Mouse (Mus musculus): ENCODE measurements at regions not wholly inside any gene's neighbourhood (a gene's known extent, or its start where the extent isn't known, plus 50 kb on each side); places are given as distances from the start of the nearest gene placed in this dataset.

DNA sequence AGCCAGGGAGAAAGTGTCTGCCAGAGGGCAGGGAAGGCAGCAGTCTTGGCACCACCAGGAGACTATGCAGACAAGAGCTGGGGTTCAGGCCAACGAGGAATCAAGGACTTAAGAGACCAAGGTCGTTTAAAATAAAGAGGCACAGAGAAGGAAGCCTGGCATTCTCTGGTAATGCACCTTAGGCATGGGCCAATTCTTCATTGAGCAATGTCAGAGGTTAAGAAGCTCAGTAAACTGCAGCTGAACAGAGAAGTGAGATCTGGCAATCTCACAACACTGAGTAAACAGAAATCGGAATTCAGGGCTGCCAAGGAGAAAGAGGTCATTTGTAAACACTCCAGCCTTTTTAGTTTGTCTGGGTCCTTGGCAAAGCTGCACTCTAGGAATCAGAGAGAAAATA is 572.2 kb downstream of the Epha4 start:
- H3K9me3 ChIP-seq (replicated peaks; ENCODE audit: control insufficient read depth, low read length, poor library complexity, severe bottlenecking), result no peaks in the 10 kb centered on the region
- WGBS, result 43% methylated on average over 3 of the region's 3 CpGs

DNA sequence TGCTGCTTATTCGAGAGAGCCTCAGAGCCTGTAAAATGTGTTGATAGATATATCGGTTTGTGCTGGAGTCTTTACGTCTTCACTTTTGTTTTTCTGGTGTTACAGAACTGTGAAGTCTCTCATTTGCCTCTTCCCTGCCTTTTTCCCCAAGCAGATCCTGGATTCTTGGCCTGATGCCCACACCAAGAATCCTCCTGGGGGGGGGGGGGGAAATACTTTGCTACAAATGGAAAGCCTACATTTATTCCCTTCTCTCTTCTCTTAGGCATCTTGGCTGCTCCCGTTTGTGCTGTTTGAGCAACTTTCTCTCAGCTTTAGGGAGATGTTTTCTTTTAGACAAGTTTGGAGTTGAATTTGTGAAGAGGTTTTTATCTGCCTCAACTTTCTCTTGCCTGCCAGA is 570.8 kb downstream of the Epha4 start:
- no peaks in the 10 kb centered on the region for H3K36me3 ChIP-seq (ENCODE audit: control insufficient read depth, insufficient read depth, low read length)
- H3K27me3 ChIP-seq (ENCODE audit: control insufficient read depth, insufficient read depth, low read depth, low read length), result no peaks in the 10 kb centered on the region
- H3K27ac ChIP-seq (ENCODE audit: low read length), result no peak overlapping the region
- H3K4me1 ChIP-seq (ENCODE audit: control insufficient read depth, insufficient read depth, low read length), result no peaks in the 10 kb centered on the region
- no peak overlapping the region for H3K4me3 ChIP-seq (ENCODE audit: low read depth, low read length)
- no peak for ATAC-seq
- H3K4me2 ChIP-seq (ENCODE audit: low read length), result no peak overlapping the region
- no peaks in the 10 kb centered on the region for H3K9me3 ChIP-seq (replicated peaks; ENCODE audit: control insufficient read depth, low read length, poor library complexity, severe bottlenecking)
- WGBS, result 93% methylated on average over 4 of the region's 4 CpGs
- H3K9ac ChIP-seq (ENCODE audit: low read depth, low read length), result no peak overlapping the region

More for the DNA sequence above, 572.2 kb downstream of the Epha4 start:
- no peak overlapping the region for H3K4me2 ChIP-seq (ENCODE audit: low read length)
- no peaks in the 10 kb centered on the region for H3K36me3 ChIP-seq (ENCODE audit: control insufficient read depth, insufficient read depth, low read length)
- ATAC-seq, result 0 out of 2 replicates have a peak, but pooled peaks have one; percentile 14
- H3K9ac ChIP-seq (ENCODE audit: low read depth, low read length), result no peak overlapping the region
- H3K27ac ChIP-seq (ENCODE audit: low read length), result no peak overlapping the region
- H3K4me1 ChIP-seq (ENCODE audit: control insufficient read depth, insufficient read depth, low read length), result no peaks in the 10 kb centered on the region
- H3K27me3 ChIP-seq (ENCODE audit: control insufficient read depth, insufficient read depth, low read depth, low read length), result no peaks in the 10 kb centered on the region
- H3K4me3 ChIP-seq (ENCODE audit: low read depth, low read length), result no peak overlapping the region

GRCm38 (mm10) chr1:76955031-76955430 is 559.9 kb downstream of the Epha4 start:
- ATAC-seq, result no peak
- no peak overlapping the region for H3K27ac ChIP-seq (ENCODE audit: low read length)
- H3K4me3 ChIP-seq (ENCODE audit: low read depth, low read length), result no peak overlapping the region
- H3K4me1 ChIP-seq (ENCODE audit: control insufficient read depth, insufficient read depth, low read length), result no peaks in the 10 kb centered on the region
- H3K9ac ChIP-seq (ENCODE audit: low read depth, low read length), result no peak overlapping the region
- H3K36me3 ChIP-seq (ENCODE audit: control insufficient read depth, insufficient read depth, low read length), result no peaks in the 10 kb centered on the region
- no peaks in the 10 kb centered on the region for H3K9me3 ChIP-seq (replicated peaks; ENCODE audit: control insufficient read depth, low read length, poor library complexity, severe bottlenecking)
- no peak overlapping the region for H3K4me2 ChIP-seq (ENCODE audit: low read length)
- no peaks in the 10 kb centered on the region for H3K27me3 ChIP-seq (ENCODE audit: control insufficient read depth, insufficient read depth, low read depth, low read length)

DNA sequence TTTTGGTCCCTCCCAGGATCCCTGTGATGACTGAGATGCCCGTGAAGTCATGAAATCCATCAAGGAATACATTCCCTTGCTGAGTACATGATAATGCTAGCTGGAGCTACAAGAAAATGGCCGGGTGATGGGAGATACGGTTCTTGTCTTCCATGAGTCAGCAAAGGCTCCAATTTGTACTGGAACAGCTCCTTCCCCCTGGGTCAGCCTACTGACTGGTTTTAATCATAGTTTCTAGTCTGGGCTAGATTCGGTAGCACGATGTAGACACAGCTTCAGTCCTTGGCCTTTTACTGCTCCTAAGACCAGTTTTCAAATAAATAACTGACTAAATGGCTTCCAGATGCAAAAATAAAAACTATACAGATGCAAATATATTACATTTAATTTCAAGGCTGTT is 557.5 kb downstream of the Epha4 start:
- ATAC-seq, result no peak
- whole genome bisulfite sequencing, result 88% methylated on average over 5 of the region's 5 CpGs

GRCm38 (mm10) chr1:76958706-76959105 is 556.2 kb downstream of the Epha4 start:
- WGBS, result 80% methylated on average over 4 of the region's 4 CpGs
- ATAC-seq, result no peak
- Histone ChIP-seq H3K27ac (ENCODE audit: low read length) (no peak overlapping the region), H3K36me3 (ENCODE audit: control insufficient read depth, insufficient read depth, low read length) (no peaks in the 10 kb centered on the region), H3K27me3 (ENCODE audit: control insufficient read depth, insufficient read depth, low read depth, low read length) (no peaks in the 10 kb centered on the region), H3K4me1 (ENCODE audit: control insufficient read depth, insufficient read depth, low read length) (no peaks in the 10 kb centered on the region), H3K9me3 (replicated peaks; ENCODE audit: control insufficient read depth, low read length, poor library complexity, severe bottlenecking) (no peaks in the 10 kb centered on the region), H3K4me3 (ENCODE audit: low read depth, low read length) (no peak overlapping the region), H3K4me2 (ENCODE audit: low read length) (no peak overlapping the region), H3K9ac (ENCODE audit: low read depth, low read length) (no peak overlapping the region)

More for the DNA sequence above, 557.5 kb downstream of the Epha4 start:
- no peak overlapping the region for H3K27ac ChIP-seq (ENCODE audit: low read length)
- no peaks in the 10 kb centered on the region for H3K27me3 ChIP-seq (ENCODE audit: control insufficient read depth, insufficient read depth, low read depth, low read length)
- H3K9ac ChIP-seq (ENCODE audit: low read depth, low read length), result no peak overlapping the region
- H3K4me2 ChIP-seq (ENCODE audit: low read length), result no peak overlapping the region
- no peaks in the 10 kb centered on the region for H3K36me3 ChIP-seq (ENCODE audit: control insufficient read depth, insufficient read depth, low read length)
- no peaks in the 10 kb centered on the region for H3K9me3 ChIP-seq (replicated peaks; ENCODE audit: control insufficient read depth, low read length, poor library complexity, severe bottlenecking)
- H3K4me1 ChIP-seq (ENCODE audit: control insufficient read depth, insufficient read depth, low read length), result no peaks in the 10 kb centered on the region
- no peak overlapping the region for H3K4me3 ChIP-seq (ENCODE audit: low read depth, low read length)

DNA sequence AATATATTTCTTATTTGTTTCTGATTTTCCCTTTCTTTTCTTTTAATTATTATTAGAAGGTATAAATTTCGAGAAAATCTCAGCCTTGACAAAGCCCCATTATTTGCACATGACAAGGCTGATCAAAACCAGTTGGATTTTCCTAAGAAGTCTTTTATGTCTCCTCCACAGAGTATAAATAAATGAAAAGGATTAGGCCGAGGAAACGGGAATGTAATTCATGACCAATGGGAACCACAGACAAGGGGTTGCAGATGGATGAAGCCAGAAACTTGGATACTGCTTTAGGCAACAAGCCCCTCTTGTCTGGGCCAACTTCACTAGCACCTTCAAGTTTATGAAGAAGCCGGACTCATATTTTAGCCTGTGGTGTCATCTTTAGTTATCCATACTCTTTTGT is 542.4 kb downstream of the Epha4 start:
- H3K4me3 ChIP-seq (ENCODE audit: low read depth, low read length), result no peak overlapping the region
- 25% methylated on average over 4 of the region's 4 CpGs for WGBS
- no peak for ATAC-seq
- no peak overlapping the region for H3K27ac ChIP-seq (ENCODE audit: low read length)
- no peak overlapping the region for H3K9ac ChIP-seq (ENCODE audit: low read depth, low read length)
- H3K9me3 ChIP-seq (replicated peaks; ENCODE audit: control insufficient read depth, low read length, poor library complexity, severe bottlenecking), result no peaks in the 10 kb centered on the region
- H3K27me3 ChIP-seq (ENCODE audit: control insufficient read depth, insufficient read depth, low read depth, low read length), result no peaks in the 10 kb centered on the region; the same call in 1 of the 2 replicates
- no peak overlapping the region for H3K4me2 ChIP-seq (ENCODE audit: low read length)
- no peaks in the 10 kb centered on the region for H3K4me1 ChIP-seq (ENCODE audit: control insufficient read depth, insufficient read depth, low read length)
- H3K36me3 ChIP-seq (ENCODE audit: control insufficient read depth, insufficient read depth, low read length), result no peaks in the 10 kb centered on the region

- no peak overlapping the region for H3K4me3 ChIP-seq (ENCODE audit: low read depth, low read length)
- H3K27me3 ChIP-seq (ENCODE audit: control insufficient read depth, insufficient read depth, low read depth, low read length), result no peaks in the 10 kb centered on the region; the same call in 1 of the 2 replicates
- no peak overlapping the region for H3K27ac ChIP-seq (ENCODE audit: low read length)
- no peak overlapping the region for H3K9ac ChIP-seq (ENCODE audit: low read depth, low read length)
- no peaks in the 10 kb centered on the region for H3K9me3 ChIP-seq (replicated peaks; ENCODE audit: control insufficient read depth, low read length, poor library complexity, severe bottlenecking)
- ATAC-seq, result no peak
- no peak overlapping the region for H3K4me2 ChIP-seq (ENCODE audit: low read length)
- no peaks in the 10 kb centered on the region for H3K4me1 ChIP-seq (ENCODE audit: control insufficient read depth, insufficient read depth, low read length)
- WGBS, result 73% methylated on average over 12 of the region's 12 CpGs
- H3K36me3 ChIP-seq (ENCODE audit: control insufficient read depth, insufficient read depth, low read length), result no peaks in the 10 kb centered on the region
These were observed 539.6 kb downstream of the Epha4 start for GRCm38 (mm10) chr1:76975077-76975945.

GRCm38 (mm10) chr1:76980498-76981152 is 534.3 kb downstream of the Epha4 start:
- Histone ChIP-seq H3K4me1 (ENCODE audit: control insufficient read depth, insufficient read depth, low read length) (no peaks in the 10 kb centered on the region), H3K4me2 (ENCODE audit: low read length) (no peak overlapping the region), H3K9ac (ENCODE audit: low read depth, low read length) (no peak overlapping the region), H3K36me3 (ENCODE audit: control insufficient read depth, insufficient read depth, low read length) (no peaks in the 10 kb centered on the region), H3K9me3 (replicated peaks; ENCODE audit: control insufficient read depth, low read length, poor library complexity, severe bottlenecking) (no peaks in the 10 kb centered on the region), H3K4me3 (ENCODE audit: low read depth, low read length) (no peak overlapping the region), H3K27me3 (ENCODE audit: control insufficient read depth, insufficient read depth, low read depth, low read length) (no peaks in the 10 kb centered on the region), H3K27ac (ENCODE audit: low read length) (no peak overlapping the region)
- 85% methylated on average over 9 of the region's 9 CpGs for WGBS
- ATAC-seq, result no peak

DNA sequence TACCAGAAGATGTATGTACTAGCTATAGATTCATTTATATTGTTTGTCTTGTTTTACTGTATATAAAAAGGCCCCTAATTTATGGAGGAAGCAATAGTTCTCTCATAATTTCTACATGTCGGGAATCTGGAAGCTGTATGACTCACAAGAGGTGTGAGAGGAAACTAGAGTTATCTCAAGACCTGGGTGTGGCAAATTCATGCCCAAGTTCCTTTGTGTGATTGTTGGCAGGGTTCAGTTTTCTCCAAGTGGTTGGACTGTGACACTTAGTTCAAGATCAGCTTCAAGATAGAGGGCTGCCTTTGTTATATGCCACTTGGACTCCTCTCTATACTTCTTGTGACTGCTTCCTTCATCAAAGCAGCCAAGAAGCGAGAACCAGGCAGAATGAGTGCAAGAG is 521.1 kb downstream of the Epha4 start:
- Histone ChIP-seq H3K27ac (ENCODE audit: low read length) (no peak overlapping the region), H3K9me3 (replicated peaks; ENCODE audit: control insufficient read depth, low read length, poor library complexity, severe bottlenecking) (no peaks in the 10 kb centered on the region), H3K27me3 (ENCODE audit: control insufficient read depth, insufficient read depth, low read depth, low read length) (no peaks in the 10 kb centered on the region), H3K9ac (ENCODE audit: low read depth, low read length) (no peak overlapping the region), H3K4me1 (ENCODE audit: control insufficient read depth, insufficient read depth, low read length) (no peaks in the 10 kb centered on the region), H3K4me2 (ENCODE audit: low read length) (no peak overlapping the region), H3K4me3 (ENCODE audit: low read depth, low read length) (no peak overlapping the region), H3K36me3 (ENCODE audit: control insufficient read depth, insufficient read depth, low read length) (no peaks in the 10 kb centered on the region)
- ATAC-seq, result no peak
- WGBS, result 100% methylated on average over 2 of the region's 2 CpGs
